Mouse (Mus musculus): Measurements from ENCODE around the gene Sf3b6.
A peak's percentile ranks its signal among the peaks of the same experiment; 100 is the strongest.

The Sf3b6 gene

DNA sequence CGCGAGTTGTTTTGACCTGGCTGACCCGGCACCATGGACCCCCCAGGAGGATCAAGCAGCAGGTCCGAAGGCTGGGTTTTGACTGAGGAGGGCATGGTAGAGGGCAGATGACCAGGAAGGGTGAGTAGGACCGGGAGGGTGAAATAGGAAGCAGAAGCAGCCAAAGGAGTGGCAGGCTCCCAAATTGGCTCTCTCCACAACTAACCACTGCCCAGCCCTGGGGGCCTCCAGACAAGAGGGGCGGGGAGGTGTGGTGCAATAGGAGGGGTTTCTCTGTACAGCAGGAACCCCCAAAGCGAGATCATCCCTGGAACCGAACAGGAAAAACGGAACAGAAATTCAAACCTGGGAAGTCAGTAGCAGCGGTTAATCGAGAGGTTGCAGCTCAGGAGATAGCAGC, 23.4 kb downstream of the Sf3b6 start:
- DNase-seq (ENCODE audit: low read depth, low spot score): no peak

DNA sequence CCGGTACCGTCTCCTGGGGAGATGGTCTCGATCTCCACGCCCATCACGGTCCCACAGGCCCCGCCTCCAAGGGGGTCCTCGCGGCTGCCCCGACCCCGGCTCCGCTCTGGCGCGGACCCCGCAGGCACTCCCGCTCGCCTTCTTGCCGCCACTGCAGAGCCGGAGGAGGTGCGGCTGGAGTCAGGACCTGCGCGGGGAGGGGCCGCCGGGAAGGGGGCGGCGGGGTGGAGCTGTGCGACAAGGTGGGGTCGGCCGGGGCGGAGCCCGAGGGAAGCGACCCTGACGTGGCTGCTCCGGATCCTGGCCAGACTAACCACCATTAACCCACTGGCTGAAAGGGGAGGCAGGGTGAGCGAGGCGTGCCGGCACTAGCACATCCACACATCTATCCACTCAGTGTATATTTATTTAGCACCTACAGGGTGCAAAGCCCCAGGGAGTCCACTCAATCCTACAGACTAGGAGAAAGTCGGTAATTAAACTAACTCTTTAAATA, 24.1 kb downstream of the Sf3b6 start, which contains the start of gene Fkbp1b:
TSS of gene Fkbp1b (minus strand) at position 200 of the 496 bp plus-strand sequence.
- DNase-seq (ENCODE audit: low read depth, low spot score): no peak

DNA sequence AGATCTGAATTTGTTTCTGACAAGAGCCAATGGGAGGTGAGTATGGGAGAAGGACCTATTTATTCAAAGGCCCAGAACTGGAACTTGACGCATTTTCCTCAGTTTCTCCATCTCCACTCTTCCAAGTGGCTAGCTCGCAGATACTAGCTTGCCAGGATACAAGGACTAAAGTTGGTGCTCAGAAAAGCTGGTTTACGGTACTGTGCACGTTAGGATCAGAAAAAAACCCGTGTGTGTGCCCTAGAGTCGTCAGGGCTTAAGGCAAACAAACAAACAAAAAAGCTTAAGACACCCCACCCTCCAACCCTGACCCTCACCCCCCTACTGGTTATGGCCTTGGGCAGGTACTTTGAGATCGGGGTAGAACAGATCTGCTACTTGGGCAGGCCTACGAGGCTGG, 25.1 kb downstream of the Sf3b6 start:
- no peak for DNase-seq (ENCODE audit: low read depth, low spot score)

DNA sequence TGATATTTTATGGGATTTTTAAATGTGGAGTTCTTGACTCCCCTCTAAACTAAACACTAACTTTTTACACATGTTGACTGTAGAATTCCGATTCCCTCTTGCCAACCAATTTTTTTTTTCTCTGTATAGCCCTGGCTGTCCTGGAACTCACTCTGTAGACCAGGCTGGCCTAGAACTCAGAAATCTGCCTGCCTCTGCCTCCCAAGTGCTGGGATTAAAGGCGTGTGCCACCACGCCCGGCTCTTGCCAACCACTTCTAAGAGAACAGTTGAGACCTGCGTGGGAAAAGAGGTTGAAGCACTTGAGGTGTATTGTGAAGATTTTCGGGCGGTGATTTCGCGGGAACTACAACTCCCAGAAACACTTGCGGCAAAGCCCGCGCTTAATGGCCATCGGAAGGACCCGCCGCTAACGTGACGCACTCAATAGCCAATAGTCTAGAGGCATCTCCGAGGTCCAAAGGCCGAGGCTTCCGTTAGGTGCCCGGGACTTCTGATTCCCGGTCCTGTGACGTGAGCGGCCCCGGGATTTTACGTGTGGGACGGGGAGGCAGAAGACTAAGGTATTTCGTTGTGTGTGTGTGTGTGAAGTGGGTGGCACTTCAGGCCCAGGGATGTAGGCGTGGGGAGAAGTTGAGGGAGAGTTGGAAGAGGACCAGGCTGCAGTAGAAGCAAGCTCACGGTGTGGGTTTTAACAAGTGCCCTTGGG, 25.7 kb downstream of the Sf3b6 start, which contains the start of gene Wdcp:
TSS of gene Wdcp (plus strand) at position 414 of the 708 bp plus-strand sequence.
- DNase-seq (ENCODE audit: low read depth, low spot score): peak; percentile 73

DNA sequence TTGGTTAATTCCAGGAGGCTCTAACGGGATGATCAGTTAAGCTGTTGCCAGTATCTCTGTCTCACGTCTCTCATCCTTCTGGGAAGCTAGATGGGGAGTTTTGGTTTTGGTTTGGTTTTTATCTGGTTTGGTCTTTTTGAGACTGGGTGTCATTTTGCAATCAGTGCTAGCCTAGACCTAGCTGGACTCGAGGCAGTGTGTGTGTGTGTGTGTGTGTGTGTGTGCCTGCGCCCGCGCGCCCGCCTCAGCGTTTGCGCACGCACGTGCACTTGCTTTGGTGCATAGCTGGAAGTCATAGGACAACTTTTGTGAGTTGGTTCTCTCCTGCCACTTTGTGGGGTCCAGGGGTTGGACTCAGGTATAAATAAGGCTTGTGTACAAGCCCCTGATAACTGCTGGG, 26.4 kb downstream of the Sf3b6 start:
- DNase-seq (ENCODE audit: low read depth, low spot score): no peak

DNA sequence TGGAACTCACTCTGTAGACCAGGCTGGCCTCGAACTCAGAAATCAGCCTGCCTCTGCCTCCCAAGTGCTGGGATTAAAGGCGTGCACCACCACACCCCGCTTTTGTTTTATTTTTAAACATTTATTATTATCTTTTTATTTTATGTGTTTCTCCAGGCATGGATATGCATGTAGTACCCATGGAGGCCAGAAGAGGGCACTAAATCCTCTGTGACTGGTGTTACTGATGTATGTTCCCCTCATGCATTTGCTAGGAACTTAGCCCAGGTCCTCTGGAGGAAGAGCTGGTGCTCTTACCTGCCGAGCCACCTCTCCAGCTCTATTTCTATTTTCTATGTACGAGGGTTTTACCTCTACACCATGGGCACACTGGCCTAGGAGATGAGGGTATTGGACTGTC, 38.8 kb downstream of the Sf3b6 start:
- DNase-seq (ENCODE audit: low read depth, low spot score): no peak

DNA sequence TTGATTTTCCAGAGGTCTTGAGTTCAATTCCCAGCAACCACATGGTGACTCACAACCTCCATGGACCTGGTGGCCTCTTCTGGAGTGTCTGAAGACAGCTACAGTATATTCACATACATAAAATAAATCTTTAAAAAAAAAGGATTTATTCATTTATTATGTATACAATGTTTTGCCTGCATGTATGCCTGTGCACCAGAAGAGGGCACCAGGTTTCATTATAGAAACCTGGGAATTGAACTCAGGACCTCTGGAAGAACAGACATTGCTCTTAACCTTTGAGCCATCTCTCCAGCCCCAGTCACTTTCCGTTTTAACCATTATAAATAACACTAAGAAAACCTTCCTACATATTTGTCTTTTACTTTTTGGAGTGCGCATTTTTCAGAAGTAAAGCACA, 39.5 kb downstream of the Sf3b6 start:
- DNase-seq (ENCODE audit: low read depth, low spot score): no peak

DNA sequence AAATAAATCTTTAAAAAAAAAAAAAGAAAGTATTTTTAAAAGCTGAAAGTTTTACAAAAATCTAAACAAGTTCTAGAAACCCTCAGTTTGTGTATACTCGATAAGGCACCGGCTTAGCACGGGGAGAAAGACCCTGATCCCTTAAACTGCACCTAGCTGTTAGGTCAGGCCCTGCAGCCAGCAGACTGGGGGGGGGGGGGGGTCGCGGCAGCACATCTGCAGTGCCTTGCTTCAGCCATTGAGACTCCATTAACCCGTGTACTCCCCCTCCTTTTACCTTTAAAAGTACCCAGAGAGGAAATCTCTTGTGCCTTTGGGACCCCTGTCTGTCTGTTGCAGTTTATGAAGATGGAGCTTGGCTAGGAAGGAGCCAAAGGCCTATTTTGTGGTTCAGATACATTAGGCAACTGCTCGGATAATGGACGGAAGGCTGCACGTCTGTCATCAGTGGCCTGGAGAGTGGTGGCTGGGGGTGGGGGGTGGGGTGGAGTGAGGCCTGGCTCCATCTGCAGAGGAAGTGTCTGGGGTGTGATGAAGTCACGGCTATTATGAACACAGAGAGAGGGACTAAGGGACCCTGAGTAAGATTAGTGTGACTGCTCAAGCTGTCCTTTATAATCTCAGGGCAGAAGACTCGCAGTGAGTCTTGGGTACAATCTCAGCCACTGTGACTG, 42.0 kb downstream of the Sf3b6 start:
- no peak for DNase-seq (ENCODE audit: low read depth, low spot score)

DNA sequence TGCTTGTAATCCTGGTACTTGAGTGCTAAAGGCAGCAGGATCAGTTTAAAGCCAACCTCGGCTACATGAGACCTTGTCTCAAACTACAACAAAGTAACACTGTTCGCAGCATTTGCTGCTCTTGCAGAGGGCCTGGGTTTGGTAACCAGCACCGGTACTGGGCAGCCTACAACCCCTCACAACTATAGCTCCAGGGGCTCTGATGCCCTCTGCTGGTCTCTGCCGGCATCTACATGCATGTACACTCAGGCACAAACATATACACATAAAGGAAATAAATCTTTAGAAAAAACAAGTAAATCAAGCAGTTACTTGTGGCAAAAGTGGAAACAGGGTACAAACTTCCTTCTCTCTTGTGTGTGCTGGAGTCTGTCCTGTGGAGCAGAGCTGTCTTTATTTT, 45.3 kb downstream of the Sf3b6 start:
- no peak for DNase-seq (ENCODE audit: low read depth, low spot score)

DNA sequence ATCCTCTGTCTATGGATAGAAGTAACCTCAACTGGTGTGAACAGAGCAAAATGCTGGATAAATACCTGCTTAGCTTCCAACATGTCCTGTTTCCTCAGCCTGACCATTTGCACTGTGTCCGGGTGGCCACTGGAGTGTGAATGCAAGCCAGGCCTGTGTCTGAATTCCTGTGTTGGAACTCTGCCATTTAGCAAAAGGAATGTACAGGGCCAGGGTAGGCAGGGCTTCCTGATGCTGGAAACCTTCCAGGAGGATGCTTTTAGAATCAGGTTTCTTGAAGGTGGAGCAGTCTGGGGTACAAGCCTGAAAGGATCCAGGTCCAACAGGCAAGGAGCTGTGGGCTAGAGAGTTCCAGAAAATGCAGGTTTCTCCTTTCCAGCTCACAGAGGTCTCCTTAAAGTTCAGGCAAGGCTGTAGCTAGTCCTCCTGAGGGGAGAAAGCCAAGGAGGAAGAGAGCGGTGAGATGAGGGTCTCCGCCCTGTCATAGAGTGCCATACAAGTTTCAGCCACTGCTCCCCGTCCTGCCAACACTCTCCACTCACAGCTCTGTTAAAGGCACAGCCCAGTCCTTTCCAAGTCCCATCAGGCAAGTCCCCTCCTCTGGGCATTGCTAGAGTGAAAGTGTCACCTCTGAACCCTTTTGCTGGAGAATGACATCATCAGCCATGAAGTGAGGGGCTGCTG, 46.5 kb downstream of the Sf3b6 start:
- DNase-seq (ENCODE audit: low read depth, low spot score): no peak

DNA sequence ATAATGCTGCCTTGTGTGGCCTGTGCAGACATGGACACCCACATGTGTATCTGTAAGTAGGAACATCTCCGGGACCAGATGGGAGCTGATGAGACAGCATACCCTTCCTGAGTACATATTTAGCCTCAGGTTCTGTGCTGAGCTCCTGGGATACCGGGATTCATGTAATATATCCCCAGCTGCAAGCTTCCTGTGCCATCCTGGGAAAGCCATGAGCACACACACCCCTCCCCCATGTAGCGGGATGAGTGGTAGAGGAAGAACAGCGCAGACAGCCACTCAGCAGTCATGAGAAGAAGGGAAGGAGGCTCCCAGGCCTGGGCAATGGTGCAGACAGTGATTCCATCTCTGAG, 47.0 kb downstream of the Sf3b6 start:
- DNase-seq (ENCODE audit: low read depth, low spot score): no peak

DNA sequence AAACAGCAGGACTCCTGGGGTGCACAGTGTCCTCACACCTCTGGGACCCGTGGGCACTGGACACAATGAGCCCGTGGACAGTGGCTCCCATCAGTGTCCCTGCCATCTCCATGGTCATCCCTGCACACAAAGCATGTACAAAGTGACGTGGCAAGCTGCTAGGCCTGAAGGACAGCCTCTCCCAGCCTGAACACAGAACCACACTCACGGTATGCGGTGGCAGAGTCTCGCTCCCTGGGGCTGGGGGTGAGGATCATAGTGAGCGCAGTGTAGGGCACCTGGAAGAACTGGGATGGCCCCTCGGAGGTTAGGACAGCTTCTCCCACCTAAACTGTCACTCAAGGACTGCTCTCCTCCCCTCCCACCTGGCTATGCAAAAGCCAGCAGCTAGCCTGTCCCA, 51.6 kb downstream of the Sf3b6 start:
- DNase-seq (ENCODE audit: low read depth, low spot score): no peak

DNA sequence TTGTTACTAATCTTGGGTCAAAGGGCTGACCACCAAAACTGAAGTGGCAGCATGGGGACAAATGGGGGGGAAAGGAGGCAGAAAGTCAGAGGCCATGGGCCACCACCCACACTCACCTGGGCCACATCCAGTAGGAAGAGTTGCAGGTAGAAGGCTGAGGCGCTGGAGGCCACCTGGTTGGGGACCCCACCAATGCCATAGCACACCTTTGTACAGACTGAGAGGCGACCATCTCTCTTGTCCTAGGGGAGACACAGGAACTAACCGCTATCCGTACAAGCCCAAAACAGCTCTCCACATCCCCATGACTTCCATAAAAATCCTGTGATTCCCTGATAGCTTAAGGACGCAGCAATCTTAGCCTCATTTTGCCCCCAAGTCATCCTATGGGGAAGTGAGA, 53.9 kb downstream of the Sf3b6 start:
- DNase-seq (ENCODE audit: low read depth, low spot score): no peak

DNA sequence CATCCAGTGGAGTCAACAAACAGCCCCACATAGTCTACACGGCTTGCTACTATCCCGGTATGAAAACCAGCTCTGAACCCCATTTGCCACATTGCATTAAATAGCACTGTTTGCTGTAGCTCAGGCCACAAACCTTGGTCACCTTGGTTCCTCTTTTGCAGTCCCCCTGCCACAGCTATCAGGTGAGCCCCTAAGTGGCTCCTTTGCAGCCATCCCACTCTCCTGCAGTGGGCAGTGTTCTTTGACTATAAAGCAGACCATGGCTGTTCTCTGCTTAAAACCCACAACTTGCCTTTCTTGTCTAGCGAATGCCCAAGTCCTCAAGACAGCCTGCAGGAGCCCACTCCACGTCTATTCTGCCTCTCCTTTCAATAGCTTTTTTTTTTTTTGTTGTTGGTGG, 54.9 kb downstream of the Sf3b6 start:
- no peak for DNase-seq (ENCODE audit: low read depth, low spot score)

DNA sequence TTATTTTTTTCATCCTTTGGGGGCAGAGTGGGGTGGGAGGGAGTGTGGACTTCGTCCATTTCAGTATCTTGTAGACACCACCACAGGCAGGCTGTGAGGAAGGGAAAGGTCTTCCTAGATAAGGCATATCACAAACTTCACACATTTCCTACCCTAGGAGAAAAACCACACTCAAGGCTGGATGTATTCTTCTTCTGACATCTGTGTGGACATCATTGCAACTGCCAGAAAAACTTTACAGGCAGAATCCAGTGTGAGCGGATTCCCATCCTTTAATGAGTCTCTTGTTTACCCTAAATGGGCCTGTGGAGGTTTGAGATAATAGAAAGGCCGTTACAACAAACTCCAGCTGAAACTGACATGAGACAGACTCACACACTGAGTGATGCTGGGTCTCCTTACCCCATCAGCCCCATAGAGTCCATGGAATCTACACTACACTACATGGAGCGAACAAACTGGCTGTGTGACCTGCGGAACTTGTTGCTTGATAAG, 55.7 kb downstream of the Sf3b6 start:
- no peak for DNase-seq (ENCODE audit: low read depth, low spot score)

DNA sequence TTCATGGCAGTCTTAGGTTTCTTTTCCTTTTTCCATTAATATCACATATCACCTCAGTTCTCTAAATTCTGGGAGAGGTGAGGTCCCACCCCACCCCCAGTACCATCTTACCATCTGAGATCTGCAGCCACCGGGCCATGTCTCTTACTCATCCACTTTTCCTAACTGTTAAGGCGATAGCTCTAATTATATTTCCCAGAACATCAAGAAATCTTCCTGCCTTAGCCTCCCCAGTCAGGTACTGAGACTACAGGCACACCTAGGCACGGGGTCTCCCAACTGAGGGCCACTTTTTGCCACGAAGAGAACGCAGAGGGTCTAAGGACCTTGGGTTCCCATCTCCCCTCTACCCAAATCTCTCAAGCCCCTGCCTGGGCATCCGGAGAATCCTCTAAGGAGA, 56.2 kb downstream of the Sf3b6 start:
- no peak for DNase-seq (ENCODE audit: low read depth, low spot score)

DNA sequence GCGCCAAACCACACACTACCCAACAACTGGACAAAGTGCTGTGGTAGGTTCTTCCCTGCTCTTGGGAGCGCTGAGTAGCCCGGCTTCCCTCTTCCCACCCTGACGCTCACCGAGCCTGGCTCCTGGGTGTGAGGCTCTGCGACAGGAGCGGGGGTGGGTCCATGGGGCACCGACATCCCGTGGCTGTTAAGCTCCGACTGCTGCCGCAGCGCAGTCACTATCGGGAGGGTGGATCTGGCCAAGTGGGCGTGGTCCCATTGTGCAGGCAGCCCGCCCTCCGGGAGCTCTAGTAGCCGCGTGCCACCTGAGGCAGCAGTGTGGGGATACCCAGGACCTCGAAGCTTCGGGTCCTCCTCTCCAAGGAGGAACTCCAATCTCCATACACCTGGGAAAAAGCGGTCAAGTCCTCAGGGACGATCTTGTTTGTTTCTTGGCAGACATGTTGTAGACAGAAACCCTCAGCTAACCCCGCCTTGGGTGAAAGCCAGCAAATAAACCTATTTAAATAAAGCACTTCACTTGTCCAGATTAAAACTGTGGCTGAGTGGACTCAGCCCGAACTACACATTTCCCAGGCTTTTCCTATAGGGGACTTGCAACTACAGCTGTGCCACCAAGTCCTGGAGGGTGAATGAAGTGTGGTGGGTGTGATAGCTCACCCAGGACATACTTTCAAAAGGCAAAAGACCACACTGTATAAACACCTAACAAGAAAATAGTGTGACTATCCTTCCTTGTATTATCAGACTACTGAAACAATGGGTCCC, 57.0 kb downstream of the Sf3b6 start, which contains the start of gene Mfsd2b:
TSS of gene Mfsd2b (minus strand) at position 199 of the 767 bp plus-strand sequence.
- peak; percentile 58 for DNase-seq (ENCODE audit: low read depth, low spot score)

DNA sequence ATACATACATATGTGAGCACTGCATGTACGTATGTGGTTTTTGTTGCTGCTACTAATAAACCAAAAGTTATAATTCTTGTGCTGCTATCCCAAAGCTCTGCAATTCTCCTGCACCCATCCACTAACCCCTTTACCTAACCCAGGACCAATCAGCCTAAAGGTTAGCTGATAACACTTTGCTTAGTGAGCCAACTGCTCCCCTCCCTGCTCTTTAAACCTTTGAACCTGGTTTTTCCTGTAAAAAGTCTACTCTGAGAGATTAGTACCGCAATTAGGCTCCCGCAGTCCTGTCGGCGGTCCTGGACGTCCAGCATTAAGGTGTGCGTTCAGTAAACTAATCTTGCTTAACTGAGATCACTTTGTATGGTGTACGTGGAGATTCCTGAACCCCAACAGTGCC, 58.3 kb downstream of the Sf3b6 start:
- DNase-seq (ENCODE audit: low read depth, low spot score): no peak

All from retina, postnatal 7 days (tissue).